Mouse (Mus musculus): ENCODE measurements around the gene Rasgrp3.
"Not testable (repeated sequence)": the region's sequence is repeated elsewhere in the genome, so short reads cannot be mapped to it uniquely, and the experiment has no call there.

DNA sequence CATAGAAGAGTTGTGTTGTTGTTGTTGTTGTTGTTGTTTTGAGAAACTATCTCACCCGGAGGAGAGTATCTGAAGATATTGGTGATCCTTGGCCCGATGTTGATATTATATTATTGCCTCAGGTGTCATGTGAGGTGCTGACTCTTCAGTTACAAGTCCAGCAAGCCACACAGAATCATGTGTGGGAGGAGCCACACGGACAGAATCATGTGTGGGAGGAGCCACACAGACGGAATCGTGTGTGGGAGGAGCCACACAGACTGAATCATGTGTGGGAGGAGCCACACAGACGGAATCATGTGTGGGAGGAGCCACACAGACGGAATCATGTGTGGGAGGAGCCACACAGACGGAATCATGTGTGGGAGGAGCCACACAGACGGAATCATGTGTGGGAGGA is 20.4 kb downstream of the Rasgrp3 start:
- TF ChIP-seq POLR2A (IDR thresholded peaks at IDR 0.05; ENCODE audit: borderline replicate concordance, insufficient read depth, low read length); CTCF (IDR thresholded peaks at IDR 0.05; ENCODE audit: borderline replicate concordance, insufficient read depth, low read depth, low read length): not testable (repeated sequence)
